Mouse (Mus musculus): ENCODE measurements around the gene Map2k4.

DNA sequence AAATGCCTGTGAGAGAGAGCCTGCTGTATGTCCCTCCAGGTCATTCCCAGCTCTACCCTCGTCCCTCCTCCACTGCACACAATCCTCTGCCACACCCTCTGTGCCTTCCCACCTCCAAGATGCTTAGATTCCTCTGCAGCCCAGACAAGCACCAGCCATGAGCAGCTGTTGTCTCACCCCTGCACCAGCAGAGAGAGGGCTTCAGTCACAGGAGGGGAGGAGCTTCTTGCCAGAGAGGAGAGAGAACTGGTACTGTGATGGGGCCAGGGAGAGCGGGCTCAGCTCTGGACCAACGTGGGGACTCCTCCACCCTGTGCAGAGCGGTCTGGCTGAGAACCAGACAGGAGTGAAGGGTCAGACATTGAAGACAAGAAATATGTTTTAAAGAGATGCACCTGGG is 143.6 kb downstream of the Map2k4 start:
- TF ChIP-seq CTCF (IDR thresholded peaks at IDR 0.05; ENCODE audit: control insufficient read depth, insufficient read depth, low read length) = no peak
- TF ChIP-seq POLR2A (IDR thresholded peaks at IDR 0.05; ENCODE audit: borderline replicate concordance, control insufficient read depth, low read depth, low read length) = no peak
